Mouse (Mus musculus) heart, embryonic 11.5 days (tissue): ENCODE data around the gene Eps15l1. TPM values are rescaled to one million over a fixed set of nuclear protein-coding genes. Genes with fewer than 3 reads are reported as not detected.

Experiments used
- ATAC-seq: fragments of 200-750 bp; cut with Nextera tagmentation; replicated peaks from 2 replicates; pipeline ENCODE4 v1.8.0; 2017; ENCODE audit warnings: moderate library complexity; ENCODE audit not compliant: insufficient number of reproducible peaks, low FRiP score, low TSS enrichment
- H3K27ac ChIP-seq: fragments of 300-500 bp; sonication (generic); 2 replicates; pipeline ENCODE4 v1.5.1; 2014; ENCODE audit warnings: mild to moderate bottlenecking, low read depth, low read length
- H3K27me3 ChIP-seq: fragments of 300-500 bp; sonication (generic); 2 replicates; pipeline ENCODE4 v1.6.1; 2014; ENCODE audit warnings: mild to moderate bottlenecking, low read length, mixed read lengths; ENCODE audit not compliant: control insufficient read depth, insufficient read depth
- H3K36me3 ChIP-seq: fragments of 300-500 bp; sonication (generic); 2 replicates; pipeline ENCODE4 v1.6.1; 2014; ENCODE audit warnings: mild to moderate bottlenecking, low read length, moderate library complexity, mixed read lengths; ENCODE audit not compliant: control insufficient read depth, insufficient read depth
- H3K4me1 ChIP-seq: fragments of 300-500 bp; sonication (generic); 2 replicates; pipeline ENCODE4 v1.6.1; 2014; ENCODE audit warnings: low read length; ENCODE audit not compliant: control insufficient read depth, insufficient read depth
- H3K4me2 ChIP-seq: fragments of 300-500 bp; sonication (generic); 2 replicates; pipeline ENCODE4 v1.6.1; 2014; ENCODE audit warnings: mild to moderate bottlenecking, moderate library complexity
- H3K4me3 ChIP-seq: fragments of 300-500 bp; sonication (generic); 2 replicates; pipeline ENCODE4 v1.5.1; 2014; ENCODE audit warnings: low read depth, low read length
- H3K9ac ChIP-seq: fragments of 300-500 bp; sonication (generic); 2 replicates; pipeline ENCODE4 v1.6.1; 2014; ENCODE audit warnings: mild to moderate bottlenecking, low read depth, low read length, moderate library complexity
- H3K9me3 ChIP-seq: fragments of 300-500 bp; sonication (generic); replicated peaks from 2 replicates; pipeline ENCODE4 v1.6.1; 2016; ENCODE audit warnings: low read length; ENCODE audit not compliant: control insufficient read depth
- WGBS: fragments of 180-500 bp; shearing (Covaris S2); extraction: QIAGEN DNeasy Blood & Tissue Kit; methylation state at CpG from one replicate; pipeline ENCODE4 v1.1.7; 2014; ENCODE audit not compliant: insufficient replicate concordance; 5-methylcytosine and 5-hydroxymethylcytosine counted together
- polyA plus RNA-seq: library from polyadenylated mRNA; unstranded; fragments of >200 nt; fragmentation: Nextera tagmentation; extraction: Ambion mirVana; gene quantifications from 2 replicates; pipeline ENCODE4 v1.2.1, GENCODE M21; 2014

Eps15l1 gene
- polyA plus RNA-seq, 1 experiment from 2014 or later = 49.9 TPM

GRCm38 (mm10) chr8:72319397-72319796 is 101.9 kb downstream of the Eps15l1 start:
- Histone ChIP-seq H3K36me3 (no peaks in the 10 kb centered on the region), H3K27me3 (peaks cover 19% of the 10 kb centered on the region), H3K9me3 (no peaks in the 10 kb centered on the region), H3K27ac (peak overlapping the region; percentile 66), H3K4me1 (peaks cover 22% of the 10 kb centered on the region; the same call in 1 of the 2 replicates), H3K9ac (peak overlapping the region; percentile 83), H3K4me3 (peak overlapping the region; percentile 76), H3K4me2 (peak overlapping the region; percentile 97)
- ATAC-seq = 0 out of 2 replicates have a peak, but pooled peaks have one; percentile 2
- under 1% methylated on average over 47 of the region's 48 CpGs for WGBS

- Histone ChIP-seq H3K9me3 (no peaks in the 10 kb centered on the region), H3K9ac (peak within 1 kb of the TSS; percentile 83), H3K27ac (peak within 1 kb of the TSS; percentile 66), H3K36me3 (no peaks in the 10 kb centered on the region), H3K4me1 (peaks cover 22% of the 10 kb centered on the region; the same call in 1 of the 2 replicates), H3K4me2 (peak within 1 kb of the TSS; percentile 97), H3K27me3 (peaks cover 19% of the 10 kb centered on the region), H3K4me3 (peak within 1 kb of the TSS; percentile 76)
- ATAC-seq = peak; percentile 96
- under 1% methylated on average over 38 of the region's 46 CpGs for WGBS
These were observed 102.4 kb downstream of the Eps15l1 start, which contains the start of gene Klf2 for GRCm38 (mm10) chr8:72318801-72319322. TSS of gene Klf2 (plus strand) at chr8:72319033.

GRCm38 (mm10) chr8:72317741-72318301 is 103.4 kb downstream of the Eps15l1 start:
- Histone ChIP-seq H3K4me3 (no peak overlapping the region), H3K4me1 (peaks cover 21% of the 10 kb centered on the region; the same call in 1 of the 2 replicates), H3K36me3 (no peaks in the 10 kb centered on the region), H3K27me3 (peaks cover 19% of the 10 kb centered on the region), H3K4me2 (no peak overlapping the region), H3K9ac (no peak overlapping the region), H3K27ac (no peak overlapping the region), H3K9me3 (no peaks in the 10 kb centered on the region)
- WGBS = 51% methylated on average over 5 of the region's 5 CpGs
- ATAC-seq = no peak

- H3K27me3 ChIP-seq = peaks cover 16% of the 10 kb centered on the region
- H3K36me3 ChIP-seq = no peaks in the 10 kb centered on the region
- H3K9ac ChIP-seq = no peak overlapping the region
- H3K9me3 ChIP-seq = no peaks in the 10 kb centered on the region
- whole genome bisulfite sequencing = 53% methylated on average over 10 of the region's 10 CpGs
- no peak overlapping the region for H3K27ac ChIP-seq
- H3K4me2 ChIP-seq = no peak overlapping the region
- H3K4me1 ChIP-seq = peaks cover 17% of the 10 kb centered on the region
- no peak overlapping the region for H3K4me3 ChIP-seq
- ATAC-seq = no peak
These were observed 105.1 kb downstream of the Eps15l1 start for GRCm38 (mm10) chr8:72316053-72316695.

- Histone ChIP-seq H3K9ac (no peak overlapping the region), H3K4me2 (no peak overlapping the region), H3K4me3 (no peak overlapping the region), H3K36me3 (no peaks in the 10 kb centered on the region), H3K27ac (no peak overlapping the region), H3K9me3 (no peaks in the 10 kb centered on the region), H3K4me1 (peaks cover 8% of the 10 kb centered on the region), H3K27me3 (no peaks in the 10 kb centered on the region)
- WGBS = 54% methylated on average over 3 of the region's 3 CpGs
- no peak for ATAC-seq
These were observed 108.2 kb downstream of the Eps15l1 start for GRCm38 (mm10) chr8:72312926-72313518.

- no peak overlapping the region for H3K9ac ChIP-seq
- H3K4me1 ChIP-seq = peaks cover 6% of the 10 kb centered on the region
- no peaks in the 10 kb centered on the region for H3K27me3 ChIP-seq
- no peak overlapping the region for H3K4me3 ChIP-seq
- peak; percentile 71 for ATAC-seq
- H3K4me2 ChIP-seq = no peak overlapping the region
- 48% methylated on average over 8 of the region's 8 CpGs for WGBS
- 0 out of 2 replicates have a peak overlapping the region, but pooled peaks have one; percentile 37 for H3K27ac ChIP-seq
- H3K9me3 ChIP-seq = no peaks in the 10 kb centered on the region
- no peaks in the 10 kb centered on the region for H3K36me3 ChIP-seq
These were observed 110.3 kb downstream of the Eps15l1 start for GRCm38 (mm10) chr8:72310849-72311506.

- WGBS = 44% methylated on average over 6 of the region's 6 CpGs
- Histone ChIP-seq H3K4me3 (no peak overlapping the region), H3K36me3 (no peaks in the 10 kb centered on the region), H3K4me1 (peaks cover 6% of the 10 kb centered on the region), H3K27ac (no peak overlapping the region), H3K9me3 (no peaks in the 10 kb centered on the region), H3K27me3 (no peaks in the 10 kb centered on the region), H3K9ac (no peak overlapping the region), H3K4me2 (no peak overlapping the region)
- peak; percentile 51 for ATAC-seq
These were observed 113.0 kb downstream of the Eps15l1 start for GRCm38 (mm10) chr8:72308276-72308675.

- no peaks in the 10 kb centered on the region for H3K9me3 ChIP-seq
- H3K27ac ChIP-seq = no peak overlapping the region
- H3K36me3 ChIP-seq = no peaks in the 10 kb centered on the region
- no peak overlapping the region for H3K4me3 ChIP-seq
- H3K9ac ChIP-seq = no peak overlapping the region
- no peak overlapping the region for H3K4me2 ChIP-seq
- 75% methylated on average over 5 of the region's 5 CpGs for WGBS
- H3K27me3 ChIP-seq = no peaks in the 10 kb centered on the region
- ATAC-seq = no peak
- H3K4me1 ChIP-seq = peaks cover 13% of the 10 kb centered on the region
These were observed 114.3 kb downstream of the Eps15l1 start for GRCm38 (mm10) chr8:72306913-72307312.
